Mouse (Mus musculus) brain, embryonic 14.5 days (tissue): Measurements from ENCODE around the gene Nkrf. TPM values are rescaled to one million over a fixed set of nuclear protein-coding genes. Genes with fewer than 3 reads are reported as not detected.

Source experiments
- DNase-seq: peaks from one replicate; pipeline ENCODE4 v3.0.0-alpha.2; 2011; ENCODE audit warnings: low read depth
- CTCF ChIP-seq: fragments of 200-500 bp; IDR thresholded peaks from 2 replicates; pipeline ENCODE4 v1.5.1; 2012; ENCODE audit warnings: inconsistent platforms, mild to moderate bottlenecking, moderate library complexity, borderline replicate concordance; ENCODE audit not compliant: insufficient read depth, insufficient read length; ENCODE audit errors: extremely low read depth
- POLR2A ChIP-seq: fragments of 200-500 bp; IDR thresholded peaks from 2 replicates; pipeline ENCODE4 v1.6.1; 2012; ENCODE audit warnings: mild to moderate bottlenecking, inconsistent platforms, borderline replicate concordance; ENCODE audit not compliant: poor library complexity, insufficient read depth, insufficient read length, severe bottlenecking; ENCODE audit errors: extremely low read depth
- polyA plus RNA-seq: library from polyadenylated mRNA; depleted of rRNA; stranded (reverse); fragments of >200 nt; gene quantifications from 2 replicates; pipeline ENCODE4 v1.2.3, GENCODE M21; 2012

Nkrf gene
- polyA plus RNA-seq, 1 experiment = 15.1 TPM

DNA sequence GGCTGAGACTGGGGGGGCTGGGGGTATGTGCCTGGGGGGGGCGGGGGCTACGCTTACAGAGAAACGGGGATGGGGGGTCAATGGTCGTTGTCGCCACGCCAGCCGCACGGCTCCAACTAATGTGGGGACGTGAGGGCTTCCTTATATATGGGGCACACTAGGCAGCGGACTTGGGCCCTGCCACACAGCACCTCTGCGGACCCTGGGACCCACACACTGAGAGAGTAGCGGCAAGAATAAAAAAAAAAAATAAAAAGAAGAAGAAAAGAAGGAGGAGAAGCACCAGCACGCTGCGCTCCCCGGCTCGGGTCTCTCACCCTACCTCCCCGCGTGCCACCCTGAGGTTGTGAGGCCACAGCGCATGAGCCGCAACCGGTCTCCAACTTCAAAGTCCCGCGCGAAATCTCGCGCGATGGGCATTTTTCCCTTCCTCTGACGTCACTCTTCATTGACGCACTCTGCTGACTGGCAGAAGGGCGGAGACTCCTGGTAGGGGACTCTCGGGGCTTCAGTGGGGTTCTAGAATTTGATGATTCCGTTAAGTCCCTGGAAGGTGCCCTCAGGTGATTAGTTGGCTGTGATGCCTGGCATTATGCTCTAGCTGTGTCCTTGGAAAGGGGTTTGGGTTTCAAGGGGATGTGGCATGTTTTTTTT is 543 bp upstream of the Nkrf start:
- DNase-seq = peak; percentile 97
- no peak for TF ChIP-seq CTCF
- TF ChIP-seq POLR2A = peak; percentile 70; the same call in 1 of the 2 replicates

DNA sequence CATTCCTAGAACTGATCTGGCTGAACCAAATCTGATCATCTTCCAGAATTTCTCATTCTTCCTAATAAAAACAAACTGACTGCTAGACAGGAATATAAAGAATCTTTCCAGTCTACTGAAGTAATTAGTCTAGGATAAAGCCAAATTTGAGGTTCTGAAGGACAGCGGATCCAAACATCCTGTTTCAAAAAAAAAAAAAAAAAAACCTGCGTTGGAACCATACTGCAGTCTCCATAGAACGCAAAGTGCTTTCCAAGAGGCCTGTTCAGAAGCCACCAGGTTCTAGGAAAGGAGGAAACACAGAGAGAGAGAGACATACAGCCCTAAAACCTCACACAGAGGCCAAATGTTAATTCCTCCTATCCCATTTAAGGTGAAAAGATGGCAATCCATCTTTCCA is 1.0 kb downstream of the Nkrf start:
- TF ChIP-seq POLR2A (no peak), CTCF (no peak)
- DNase-seq = no peak

DNA sequence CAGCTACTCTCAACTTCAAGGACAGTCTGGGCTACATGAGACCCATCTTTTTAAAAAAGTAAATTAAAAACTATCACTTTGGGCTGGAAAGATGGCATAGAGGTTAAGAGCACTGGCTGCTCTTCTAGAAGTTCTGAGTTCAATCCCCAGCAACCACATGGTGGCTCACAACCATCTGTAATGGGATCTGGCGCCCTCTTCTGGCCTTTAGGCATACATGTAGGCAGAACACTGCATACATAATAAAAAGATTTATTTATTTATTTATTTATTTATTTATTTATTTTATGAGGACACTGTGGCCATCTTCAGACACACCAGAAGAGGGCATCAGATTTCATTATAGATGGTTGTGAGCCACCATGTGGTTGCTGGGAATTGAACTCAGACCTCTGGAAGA is 3.8 kb downstream of the Nkrf start:
- peak; percentile 2 for DNase-seq
- TF ChIP-seq CTCF = 0 out of 2 replicates have a peak, but pooled peaks have one; percentile 1

DNA sequence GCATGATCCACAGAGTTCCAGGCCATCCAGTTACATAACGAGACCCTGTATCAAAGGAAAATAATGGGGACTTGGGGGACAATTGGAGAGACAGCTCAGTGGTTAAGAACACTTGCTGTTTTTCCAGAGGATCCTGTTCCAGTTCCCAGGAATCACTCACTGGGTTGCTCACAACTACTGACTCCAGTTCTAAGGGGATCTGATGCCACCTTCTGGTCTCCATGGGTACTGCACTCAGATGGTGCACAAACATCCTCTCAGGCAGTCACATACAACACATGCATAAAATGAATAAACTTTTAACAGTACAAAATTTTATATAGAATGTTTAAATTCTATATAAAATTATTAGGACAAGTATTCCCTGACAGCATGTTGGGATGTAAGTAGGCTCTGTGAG is 18.0 kb downstream of the Nkrf start:
- no peak for TF ChIP-seq POLR2A
- peak; percentile 34; the same call in 1 of the 2 replicates for TF ChIP-seq CTCF
- DNase-seq = no peak

DNA sequence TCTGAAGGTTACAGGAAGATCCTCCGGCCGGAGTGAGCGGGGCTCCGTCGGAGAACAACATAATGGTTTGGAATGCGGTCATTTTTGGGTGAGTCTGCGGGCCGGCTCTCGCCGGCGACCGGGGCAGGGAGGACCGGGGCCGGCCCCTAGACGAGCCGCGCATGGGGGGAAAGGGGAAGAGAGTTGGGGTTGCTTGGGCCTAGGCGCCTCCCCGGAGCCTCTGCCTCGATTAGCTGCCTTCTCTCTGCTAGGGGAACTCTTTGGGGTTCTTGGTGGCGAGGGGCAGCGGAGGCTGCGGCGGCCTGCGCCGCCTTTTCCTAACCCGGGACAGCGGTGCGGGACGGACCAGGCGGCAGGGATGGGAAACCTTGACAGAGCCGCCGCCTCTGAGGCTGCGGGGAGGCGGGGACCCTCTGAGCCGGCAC is 28.0 kb downstream of the Nkrf start:
- TF ChIP-seq POLR2A = no peak
- TF ChIP-seq CTCF = no peak

DNA sequence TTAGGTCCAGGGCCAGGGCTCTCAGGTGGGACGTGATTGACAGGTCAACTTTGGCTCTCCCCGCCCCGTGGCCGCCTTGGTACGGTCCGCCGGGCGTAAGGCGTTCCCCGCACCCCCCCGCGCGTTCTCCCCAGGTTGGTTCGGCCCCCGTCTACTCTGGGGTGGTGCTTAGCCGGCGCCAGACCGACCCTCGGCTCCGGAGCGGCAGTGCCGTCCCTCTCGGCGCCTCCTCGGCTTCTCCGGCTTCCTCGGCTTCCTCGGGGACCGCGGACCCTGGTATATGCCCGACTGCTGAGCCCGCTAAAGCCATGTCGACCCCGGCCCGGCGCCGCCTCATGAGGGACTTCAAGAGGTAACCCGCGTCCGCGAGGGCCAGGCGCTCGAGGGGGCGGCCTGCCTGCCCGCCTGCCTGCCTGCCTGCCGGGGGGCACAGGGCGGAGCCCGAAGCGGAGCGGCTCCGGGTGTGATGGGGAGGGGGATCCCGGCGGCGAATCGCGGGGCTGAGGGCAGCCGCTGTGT is 28.5 kb downstream of the Nkrf start:
- DNase-seq = peak; percentile 94
- TF ChIP-seq POLR2A = peak; percentile 82
- TF ChIP-seq CTCF = no peak

More for the DNA sequence above, 28.0 kb downstream of the Nkrf start:
- DNase-seq = no peak

DNA sequence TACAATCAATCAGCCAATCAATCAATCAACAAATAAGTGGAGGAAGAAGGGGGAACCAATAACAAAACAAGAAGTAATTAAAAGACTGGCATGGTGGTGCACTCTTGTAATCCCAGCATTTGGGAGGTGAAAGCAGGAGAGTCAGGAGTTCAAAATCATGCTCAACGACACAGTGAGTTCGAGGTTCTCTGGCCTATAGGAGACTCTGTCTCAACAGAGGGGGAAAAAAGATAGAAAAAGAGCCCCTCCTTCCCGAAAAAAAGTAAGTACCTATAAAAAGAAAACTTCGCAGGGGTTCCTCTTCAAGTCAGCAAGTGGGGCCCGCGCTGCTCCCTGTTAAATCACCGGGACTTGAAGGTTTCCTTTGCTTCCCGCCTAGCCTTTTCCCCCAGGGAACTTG is 28.9 kb downstream of the Nkrf start, which contains the start of the genes Ube2a and C330007P06Rik:
Gene Ube2a (plus strand): TSS at position 136 of the 400 bp plus-strand sequence.
Gene C330007P06Rik (minus strand): TSS at position 347 of the 400 bp plus-strand sequence.
- no peak for TF ChIP-seq CTCF
- no peak for DNase-seq

DNA sequence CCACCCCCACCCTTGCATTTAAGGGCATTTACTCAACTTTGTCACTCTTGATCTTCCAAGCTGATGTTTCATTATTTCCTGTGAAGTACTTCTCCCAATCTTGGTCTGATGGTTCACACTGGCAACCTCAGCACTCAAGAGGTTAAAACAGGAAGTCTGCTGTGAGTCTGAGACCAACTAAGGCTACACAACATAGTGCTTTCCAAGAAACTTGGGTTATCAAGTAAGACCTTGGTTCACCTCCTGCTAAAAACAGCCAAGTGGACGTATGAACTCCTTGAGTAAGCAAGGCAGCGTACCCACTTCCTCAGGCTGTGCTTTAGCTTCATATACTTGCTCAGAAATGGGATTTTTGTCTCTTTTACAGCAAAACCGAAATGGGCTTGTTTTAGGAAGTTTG is 32.3 kb downstream of the Nkrf start:
- DNase-seq = no peak
- no peak for TF ChIP-seq CTCF
- TF ChIP-seq POLR2A = no peak

DNA sequence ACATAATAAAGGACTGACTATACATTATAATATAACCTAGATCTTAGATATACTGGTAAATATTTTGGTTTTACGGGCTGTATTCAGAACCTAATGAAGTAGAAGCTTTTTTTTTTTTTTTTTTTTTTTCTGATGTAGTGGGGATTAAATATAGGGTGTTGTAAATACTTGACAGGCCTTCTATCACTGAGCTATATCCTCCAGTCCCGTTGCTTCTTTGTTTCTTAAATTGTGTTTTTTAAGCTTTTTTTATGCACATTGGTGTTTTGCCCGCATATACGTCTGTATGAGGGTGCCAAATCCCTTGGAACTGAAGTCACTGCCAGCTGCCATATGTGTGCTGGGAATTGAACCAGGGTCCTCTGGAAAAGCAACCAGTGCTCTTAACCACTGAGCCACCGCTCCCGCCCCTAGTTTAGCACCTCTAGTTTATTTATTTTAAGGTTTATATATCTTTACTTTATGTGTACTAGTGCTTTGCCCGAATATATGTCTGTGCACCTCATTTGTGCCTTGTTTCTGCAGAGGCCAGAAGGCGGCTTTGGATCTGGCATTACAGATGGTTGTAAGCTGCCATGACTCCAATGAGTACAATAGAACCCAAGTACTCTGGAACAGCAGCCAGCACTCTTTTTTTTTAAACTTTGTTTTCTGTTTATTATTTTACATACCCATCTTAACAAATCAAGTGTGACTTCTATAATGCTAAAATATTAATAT is 37.9 kb downstream of the Nkrf start:
- TF ChIP-seq POLR2A (no peak), CTCF (no peak)
- no peak for DNase-seq

DNA sequence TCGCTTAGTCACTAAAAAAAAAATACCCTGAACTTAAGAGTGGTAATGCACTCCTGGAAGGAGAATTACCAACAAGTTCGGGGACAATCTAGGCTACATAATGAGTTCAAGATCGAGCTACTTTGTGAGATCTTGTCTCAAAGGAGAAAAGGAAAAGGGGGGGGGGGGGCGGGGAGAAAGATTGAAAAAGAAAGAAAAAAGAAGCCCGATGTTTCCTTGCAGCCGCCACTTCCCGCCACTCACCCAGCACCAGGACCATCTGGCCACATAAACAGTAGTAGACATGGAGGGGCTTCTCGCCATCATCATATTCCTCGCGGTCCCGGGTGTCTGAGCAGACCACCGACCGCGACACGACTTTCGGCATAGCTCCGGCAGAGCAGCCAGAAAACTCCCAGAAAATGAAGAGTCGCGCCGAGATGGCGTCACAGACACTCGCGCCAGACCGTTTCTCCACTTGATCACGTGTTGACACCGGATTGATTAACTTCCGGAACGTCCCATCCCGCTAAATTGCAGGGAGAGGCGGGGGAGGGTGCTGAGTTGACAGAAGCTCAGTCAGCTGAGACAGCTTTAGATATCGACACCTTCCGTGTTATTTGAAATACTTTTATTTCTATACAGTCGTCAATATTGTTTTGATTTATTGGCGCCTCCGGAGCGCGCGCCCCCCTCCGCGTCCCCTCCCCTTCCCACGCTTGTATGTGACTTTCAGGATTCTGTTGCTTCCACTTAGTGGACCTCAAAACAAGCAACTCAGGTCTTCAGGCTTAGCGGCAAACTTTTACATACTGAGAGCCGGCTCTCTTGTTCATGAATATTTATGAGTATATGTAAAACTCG is 38.7 kb downstream of the Nkrf start:
- no peak for TF ChIP-seq POLR2A
- TF ChIP-seq CTCF = no peak
- DNase-seq = peak; percentile 94

DNA sequence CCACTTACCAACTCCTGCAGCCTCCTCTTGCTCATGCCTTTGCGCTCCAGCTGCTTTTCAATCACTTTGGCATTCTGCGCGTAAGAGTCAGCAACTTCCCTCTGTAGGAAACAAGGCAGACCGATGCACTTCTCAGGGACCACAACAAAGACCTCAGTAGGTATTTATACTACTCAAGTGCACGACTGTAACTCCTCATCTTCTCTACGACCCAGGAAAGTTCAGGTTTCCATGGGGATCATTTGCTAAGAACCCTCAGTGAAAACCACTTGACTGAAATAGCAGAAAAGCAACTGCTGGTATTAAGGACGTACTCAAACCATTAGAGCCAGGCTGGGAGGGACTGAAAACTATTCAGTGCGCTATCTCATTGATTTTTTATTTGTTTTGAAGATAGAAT is 50.1 kb downstream of the Nkrf start:
- DNase-seq = no peak
- TF ChIP-seq POLR2A = no peak
- no peak for TF ChIP-seq CTCF

DNA sequence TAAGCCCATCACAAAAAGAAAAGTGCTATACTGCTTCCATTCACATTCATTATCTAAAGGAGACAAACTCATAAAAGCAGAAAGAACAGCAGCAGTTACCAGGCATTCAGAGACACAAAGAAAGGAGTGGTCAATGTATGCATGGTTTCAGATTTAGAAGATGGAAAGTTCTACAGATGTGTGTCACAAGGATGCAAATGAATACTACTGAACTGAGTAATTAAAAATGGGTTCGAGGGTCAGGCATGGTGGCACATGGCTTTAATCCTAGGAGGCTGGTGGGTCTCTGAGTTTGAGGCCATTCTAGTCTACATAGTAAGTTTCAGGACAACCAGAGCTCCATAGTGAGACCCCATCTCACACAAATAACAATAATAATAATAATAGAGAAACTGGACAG is 55.5 kb downstream of the Nkrf start:
- TF ChIP-seq POLR2A = no peak
- TF ChIP-seq CTCF = no peak

More for the DNA sequence above, 55.5 kb downstream of the Nkrf start:
- no peak for DNase-seq
